Mouse (Mus musculus) E14TG2a.4 (cell line): Measurements from ENCODE around the gene Prss53.

ENCODE experiments used
- CTCF ChIP-seq: conservative IDR thresholded peaks from 2 replicates; pipeline ENCODE4 v1.5.1; 2014; ENCODE audit warnings: low read length
- NANOG ChIP-seq: IDR thresholded peaks from 2 replicates; pipeline ENCODE4 v1.6.1; 2014; ENCODE audit warnings: borderline replicate concordance, low read length, mixed read lengths
- POU5F1 ChIP-seq: IDR thresholded peaks from 2 replicates; pipeline ENCODE4 v1.6.1; 2014; ENCODE audit warnings: low read length, borderline replicate concordance

GRCm38 (mm10) chr7:127912938-127913337 lies 22.2 kb upstream of the Prss53 start:
- no peak for TF ChIP-seq CTCF
- TF ChIP-seq POU5F1 = no peak
- no peak for TF ChIP-seq NANOG
